Mouse (Mus musculus) MEL (cell line): Measurements from ENCODE around the gene Topaz1.

Source experiments
- BHLHE40 ChIP-seq: IDR thresholded peaks from 2 replicates; pipeline ENCODE4 v1.6.1; 2012; ENCODE audit warnings: low read depth, mild to moderate bottlenecking, inconsistent platforms, low read length, improper control_type of control experiment, borderline replicate concordance
- CHD2 ChIP-seq: IDR thresholded peaks from 2 replicates; pipeline ENCODE4 v1.6.1; 2011; ENCODE audit warnings: low read length, improper control_type of control experiment
- CTCF ChIP-seq, 3 experiments: IDR thresholded peaks in 2 of 3; conservative IDR thresholded peaks in 1 of 3; 2 replicates each; pipeline ENCODE4 v1.5.1; 2011 to 2012; ENCODE audit warnings: low read length in 3 of 3, low read depth in 2 of 3, mild to moderate bottlenecking in 2 of 3, improper control_type of control experiment in 1 of 3, inconsistent platforms in 1 of 3, mixed read lengths in 1 of 3, moderate library complexity in 1 of 3; ENCODE audit not compliant: control insufficient read depth in 1 of 3, insufficient read depth in 1 of 3, poor library complexity in 1 of 3, severe bottlenecking in 1 of 3
- POLR2A ChIP-seq, 2 experiments: IDR thresholded peaks; 2 replicates each; pipeline ENCODE4 v1.6.1; 2011 to 2012; ENCODE audit warnings: low read length in 2 of 2, mild to moderate bottlenecking in 2 of 2, control low read depth in 1 of 2, improper control_type of control experiment in 1 of 2, low read depth in 1 of 2, moderate library complexity in 1 of 2; ENCODE audit not compliant: control insufficient read depth in 1 of 2, insufficient read depth in 1 of 2, poor library complexity in 1 of 2
- UBTF ChIP-seq: IDR thresholded peaks from 2 replicates; pipeline ENCODE4 v1.6.1; 2012; ENCODE audit warnings: low read depth, mild to moderate bottlenecking, inconsistent platforms, low read length, improper control_type of control experiment, moderate library complexity, borderline replicate concordance; ENCODE audit not compliant: insufficient read depth

DNA sequence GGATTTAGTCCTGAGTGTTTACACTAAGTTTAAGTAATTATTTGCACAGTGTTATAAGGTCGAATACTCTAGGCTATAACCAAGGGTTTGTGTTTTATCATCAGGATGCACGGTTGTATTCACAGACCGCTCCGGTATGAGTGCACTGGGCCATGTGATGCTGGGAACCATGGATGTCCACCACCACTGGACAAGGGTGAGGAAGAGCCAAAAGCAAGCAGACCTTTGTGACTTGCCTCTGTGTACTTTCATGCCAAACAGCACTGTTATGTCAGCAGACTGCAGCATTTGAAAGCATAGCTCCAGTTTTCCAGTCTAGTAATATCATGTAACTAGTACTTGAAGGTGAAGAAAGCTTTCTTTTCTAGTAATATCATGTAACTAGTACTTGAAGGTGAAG is 79.6 kb downstream of the Topaz1 start:
- TF ChIP-seq UBTF: no peak
- TF ChIP-seq CHD2: no peak
- TF ChIP-seq BHLHE40: no peak
- TF ChIP-seq CTCF (IDR thresholded peaks at IDR 0.05 in 2 of 3, conservative IDR thresholded peaks at IDR 0.05 in 1 of 3; ENCODE audit: control insufficient read depth in 1 of 3, insufficient read depth in 1 of 3, low read depth in 2 of 3, low read length in 3 of 3, poor library complexity in 1 of 3, severe bottlenecking in 1 of 3): no peak
- no peak for TF ChIP-seq POLR2A (IDR thresholded peaks at IDR 0.05; ENCODE audit: control insufficient read depth in 1 of 2, insufficient read depth in 1 of 2, low read depth in 1 of 2, low read length in 2 of 2, poor library complexity in 1 of 2)
